Mouse (Mus musculus): Measurements from ENCODE around the gene Tm7sf2. TPM values are rescaled to one million over a fixed set of nuclear protein-coding genes. Genes with fewer than 3 reads are reported as not detected.

Tm7sf2 gene
- total RNA-seq, 2 experiments from 2014 or later = 4.6 TPM

- intact Hi-C loops (cut with DNase I) = no loop called here
- no peak for DNase-seq
- no peak for TF ChIP-seq CTCF (IDR thresholded peaks at IDR 0.05)
- Histone ChIP-seq H3K27ac (no peak overlapping the region), H3K4me3 (no peak overlapping the region)
Measured at GRCm38 (mm10) chr19:6063081-6063480, 5.1 kb downstream of the Tm7sf2 start.

GRCm38 (mm10) chr19:6062418-6062817 lies 5.8 kb downstream of the Tm7sf2 start:
- DNase-seq = no peak
- Histone ChIP-seq H3K27ac (peak overlapping the region; percentile 90), H3K4me3 (peak overlapping the region; percentile 99)
- no peak for TF ChIP-seq CTCF (IDR thresholded peaks at IDR 0.05)
- intact Hi-C loops (cut with DNase I) = no loop called here

GRCm38 (mm10) chr19:6061641-6062302 lies 6.4 kb downstream of the Tm7sf2 start:
- intact Hi-C loops (cut with DNase I) = loop anchor here (2.0 kb wide), 1 partner anchor 15 kb away; the partner anchor contains the start of gene Vps51
- DNase-seq = peak; percentile 54
- peak overlapping the region; percentile 90 for H3K27ac ChIP-seq
- H3K4me3 ChIP-seq = peak overlapping the region; percentile 99
- TF ChIP-seq CTCF (IDR thresholded peaks at IDR 0.05) = no peak

GRCm38 (mm10) chr19:6061021-6061533 lies 7.1 kb downstream of the Tm7sf2 start, which contains the start of gene Znhit2:
Gene Znhit2, plus strand, starts transcription at chr19:6061192.
- DNase-seq = peak; percentile 95
- intact Hi-C loops (cut with DNase I) = loop anchor here (2.0 kb wide), 1 partner anchor 16 kb away; the partner anchor contains the start of gene Vps51
- H3K27ac ChIP-seq = peak within 1 kb of the TSS; percentile 90
- TF ChIP-seq CTCF (IDR thresholded peaks at IDR 0.05) = no peak
- peak within 1 kb of the TSS; percentile 99 for H3K4me3 ChIP-seq

GRCm38 (mm10) chr19:6058966-6059365 lies 9.2 kb downstream of the Tm7sf2 start:
- Histone ChIP-seq H3K4me3 (peak overlapping the region; percentile 74), H3K27ac (peak overlapping the region; percentile 98; the same call in 1 of the 2 replicates)
- DNase-seq = no peak
- intact Hi-C loops (cut with DNase I) = no loop called here
- no peak for TF ChIP-seq CTCF (IDR thresholded peaks at IDR 0.05)

GRCm38 (mm10) chr19:6058513-6058912 lies 9.7 kb downstream of the Tm7sf2 start:
- no peak for DNase-seq
- Histone ChIP-seq H3K27ac (peak overlapping the region; percentile 98), H3K4me3 (peak overlapping the region; percentile 74)
- intact Hi-C loops (cut with DNase I) = no loop called here
- no peak for TF ChIP-seq CTCF (IDR thresholded peaks at IDR 0.05)

- DNase-seq = peak; percentile 99
- Histone ChIP-seq H3K27ac (peak within 1 kb of the TSS; percentile 98), H3K4me3 (peak within 1 kb of the TSS; percentile 74)
- TF ChIP-seq CTCF (IDR thresholded peaks at IDR 0.05) = no peak
- intact Hi-C loops (cut with DNase I) = loop anchor here (1.0 kb wide), 1 partner anchor 27 kb away; the partner anchor contains the start of genes Cdca5 and Zfpl1
Measured at GRCm38 (mm10) chr19:6057313-6058096, 10.7 kb downstream of the Tm7sf2 start, which contains the start of the genes Mrpl49 and Fau. Gene Mrpl49, minus strand, starts transcription at chr19:6057785. Gene Fau, plus strand, starts transcription at chr19:6057844.

- no peak for DNase-seq
- TF ChIP-seq CTCF (IDR thresholded peaks at IDR 0.05) = no peak
- Histone ChIP-seq H3K4me3 (peak overlapping the region; percentile 74), H3K27ac (no peak overlapping the region)
- intact Hi-C loops (cut with DNase I) = loop anchor here (1.0 kb wide), 1 partner anchor 28 kb away; the partner anchor contains the start of genes Cdca5 and Zfpl1
Measured at GRCm38 (mm10) chr19:6056696-6057095, 11.5 kb downstream of the Tm7sf2 start.

- no peak for DNase-seq
- intact Hi-C loops (cut with DNase I) = no loop called here
- H3K4me3 ChIP-seq = no peak overlapping the region
Measured at GRCm38 (mm10) chr19:6054296-6054695, 13.9 kb downstream of the Tm7sf2 start.

GRCm38 (mm10) chr19:6052516-6052915 lies 15.7 kb downstream of the Tm7sf2 start:
- peak; percentile 40 for DNase-seq
- Histone ChIP-seq H3K4me3 (no peak overlapping the region), H3K27ac (no peak overlapping the region)
- TF ChIP-seq CTCF (IDR thresholded peaks at IDR 0.05) = no peak
- intact Hi-C loops (cut with DNase I) = no loop called here

More at GRCm38 (mm10) chr19:6054296-6054695, 13.9 kb downstream of the Tm7sf2 start:
- TF ChIP-seq CTCF (IDR thresholded peaks at IDR 0.05) = no peak
- H3K27ac ChIP-seq = no peak overlapping the region

GRCm38 (mm10) chr19:6048681-6049410 lies 19.3 kb downstream of the Tm7sf2 start:
- TF ChIP-seq CTCF (IDR thresholded peaks at IDR 0.05) = no peak
- H3K27ac ChIP-seq = no peak overlapping the region
- DNase-seq = no peak
- no peak overlapping the region for H3K4me3 ChIP-seq
- intact Hi-C loops (cut with DNase I) = loop anchor here (5.0 kb wide), 2 partner anchors 68 to 127 kb away; partner anchors contain the start of genes Cdc42ep2 and Sac3d1

GRCm38 (mm10) chr19:6047899-6048166 lies 20.3 kb downstream of the Tm7sf2 start:
- peak overlapping the region; percentile 97 for H3K27ac ChIP-seq
- TF ChIP-seq CTCF (IDR thresholded peaks at IDR 0.05) = no peak
- intact Hi-C loops (cut with DNase I) = loop anchor here (5.0 kb wide), 2 partner anchors 69 to 126 kb away; partner anchors contain the start of genes Cdc42ep2 and Sac3d1
- DNase-seq = no peak
- peak overlapping the region; percentile 97 for H3K4me3 ChIP-seq

All from gastrocnemius, adult 2 months (tissue).